Mouse (Mus musculus) MEL (cell line): ENCODE results near the gene Nt5c3b.

Experiments used
- CTCF ChIP-seq, 3 experiments: IDR thresholded peaks in 2 of 3; conservative IDR thresholded peaks in 1 of 3; 2 replicates each; pipeline ENCODE4 v1.5.1; 2011 to 2012; ENCODE audit warnings: low read length in 3 of 3, low read depth in 2 of 3, mild to moderate bottlenecking in 2 of 3, improper control_type of control experiment in 1 of 3, inconsistent platforms in 1 of 3, mixed read lengths in 1 of 3, moderate library complexity in 1 of 3; ENCODE audit not compliant: control insufficient read depth in 1 of 3, insufficient read depth in 1 of 3, poor library complexity in 1 of 3, severe bottlenecking in 1 of 3
- EP300 ChIP-seq, 2 experiments: IDR thresholded peaks; 2 replicates each; pipeline ENCODE4 v1.6.1; 2011; ENCODE audit warnings: improper control_type of control experiment in 2 of 2, low read length in 2 of 2, low read depth in 1 of 2, mild to moderate bottlenecking in 1 of 2
- GATA1 ChIP-seq: IDR thresholded peaks from 2 replicates; pipeline ENCODE4 v1.6.1; 2011; ENCODE audit warnings: low read depth, low read length, improper control_type of control experiment
- HCFC1 ChIP-seq: IDR thresholded peaks from 2 replicates; pipeline ENCODE4 v1.6.1; 2012; ENCODE audit warnings: low read depth, mild to moderate bottlenecking, inconsistent platforms, low read length, improper control_type of control experiment, moderate library complexity
- MAFK ChIP-seq: IDR thresholded peaks from 2 replicates; pipeline ENCODE4 v1.6.1; 2011; ENCODE audit warnings: low read depth, mild to moderate bottlenecking, low read length, improper control_type of control experiment, borderline replicate concordance
- POLR2A ChIP-seq, 2 experiments: IDR thresholded peaks; 2 replicates each; pipeline ENCODE4 v1.6.1; 2011 to 2012; ENCODE audit warnings: low read length in 2 of 2, mild to moderate bottlenecking in 2 of 2, control low read depth in 1 of 2, improper control_type of control experiment in 1 of 2, low read depth in 1 of 2, moderate library complexity in 1 of 2; ENCODE audit not compliant: control insufficient read depth in 1 of 2, insufficient read depth in 1 of 2, poor library complexity in 1 of 2
- RAD21 ChIP-seq: IDR thresholded peaks from 2 replicates; pipeline ENCODE4 v1.6.1; 2011; ENCODE audit warnings: mild to moderate bottlenecking, low read depth, low read length, improper control_type of control experiment
- USF1 ChIP-seq: IDR thresholded peaks from 2 replicates; pipeline ENCODE4 v1.6.1; 2014; ENCODE audit warnings: low read depth, mild to moderate bottlenecking, inconsistent platforms, low read length, improper control_type of control experiment, moderate library complexity

- peak; percentile 82 for TF ChIP-seq RAD21
- peak; percentile 68 to 96 (median 86) for TF ChIP-seq CTCF (IDR thresholded peaks at IDR 0.05 in 2 of 3, conservative IDR thresholded peaks at IDR 0.05 in 1 of 3; ENCODE audit: control insufficient read depth in 1 of 3, insufficient read depth in 1 of 3, low read depth in 2 of 3, low read length in 3 of 3, poor library complexity in 1 of 3, severe bottlenecking in 1 of 3)
- no peak for TF ChIP-seq MAFK
- no peak for TF ChIP-seq EP300 (IDR thresholded peaks at IDR 0.05; ENCODE audit: low read depth in 1 of 2, low read length in 2 of 2)
- TF ChIP-seq USF1 = no peak
- no peak for TF ChIP-seq GATA1
- no peak for TF ChIP-seq POLR2A (IDR thresholded peaks at IDR 0.05; ENCODE audit: control insufficient read depth in 1 of 2, insufficient read depth in 1 of 2, low read depth in 1 of 2, low read length in 2 of 2, poor library complexity in 1 of 2)
- TF ChIP-seq HCFC1 = no peak
These were observed 33.4 kb downstream of the Nt5c3b start for GRCm38 (mm10) chr11:100408076-100408834.
